Mouse (Mus musculus): ENCODE measurements around the gene Sik1. TPM values are rescaled to one million over a fixed set of nuclear protein-coding genes. Genes with fewer than 3 reads are reported as not detected.

Sik1 gene
- polyA plus RNA-seq, 1 experiment from 2014 or later: 16.7 TPM

- ATAC-seq (ENCODE audit: low FRiP score): no peak
- WGBS: 89% methylated on average over 8 of the region's 8 CpGs
- no peak overlapping the region for H3K4me2 ChIP-seq
- H3K9ac ChIP-seq: no peak overlapping the region
- H3K36me3 ChIP-seq (replicated peaks): no peaks in the 10 kb centered on the region
- no peaks in the 10 kb centered on the region for H3K27me3 ChIP-seq
- peaks cover 35% of the 10 kb centered on the region for H3K4me1 ChIP-seq
- no peak overlapping the region for H3K4me3 ChIP-seq (replicated peaks)
- no peak overlapping the region for H3K27ac ChIP-seq
- H3K9me3 ChIP-seq: no peaks in the 10 kb centered on the region
Observed at GRCm38 (mm10) chr17:31873185-31873870, 17.7 kb upstream of the Sik1 start.

- Histone ChIP-seq H3K9ac (no peak overlapping the region), H3K4me3 (replicated peaks) (no peak overlapping the region), H3K4me2 (no peak overlapping the region), H3K27me3 (no peaks in the 10 kb centered on the region), H3K36me3 (replicated peaks) (no peaks in the 10 kb centered on the region), H3K9me3 (no peaks in the 10 kb centered on the region), H3K4me1 (peaks cover 32% of the 10 kb centered on the region), H3K27ac (no peak overlapping the region)
- 84% methylated on average over 7 of the region's 7 CpGs for WGBS
- no peak for ATAC-seq (ENCODE audit: low FRiP score)
Observed at GRCm38 (mm10) chr17:31872826-31873165, 17.2 kb upstream of the Sik1 start.

- ATAC-seq (ENCODE audit: low FRiP score): no peak
- H3K36me3 ChIP-seq (replicated peaks): no peaks in the 10 kb centered on the region
- no peaks in the 10 kb centered on the region for H3K27me3 ChIP-seq
- peaks cover 26% of the 10 kb centered on the region for H3K4me1 ChIP-seq
- no peak overlapping the region for H3K4me2 ChIP-seq
- H3K27ac ChIP-seq: no peak overlapping the region
- whole genome bisulfite sequencing: 84% methylated on average over 14 of the region's 14 CpGs
- no peak overlapping the region for H3K9ac ChIP-seq
- H3K4me3 ChIP-seq (replicated peaks): no peak overlapping the region
- no peaks in the 10 kb centered on the region for H3K9me3 ChIP-seq
Observed at GRCm38 (mm10) chr17:31871968-31872825, 16.6 kb upstream of the Sik1 start.

GRCm38 (mm10) chr17:31870931-31871421 lies 15.4 kb upstream of the Sik1 start:
- no peak for ATAC-seq (ENCODE audit: low FRiP score)
- Histone ChIP-seq H3K36me3 (replicated peaks) (no peaks in the 10 kb centered on the region), H3K9me3 (no peaks in the 10 kb centered on the region), H3K27me3 (no peaks in the 10 kb centered on the region), H3K27ac (no peak overlapping the region), H3K4me1 (peaks cover 16% of the 10 kb centered on the region), H3K4me2 (no peak overlapping the region), H3K9ac (no peak overlapping the region), H3K4me3 (replicated peaks) (no peak overlapping the region)
- 27% methylated on average over 13 of the region's 13 CpGs for WGBS

GRCm38 (mm10) chr17:31870446-31870845 lies 14.8 kb upstream of the Sik1 start:
- no peak overlapping the region for H3K27ac ChIP-seq
- H3K27me3 ChIP-seq: no peaks in the 10 kb centered on the region
- peaks cover 16% of the 10 kb centered on the region for H3K4me1 ChIP-seq
- WGBS: 84% methylated on average over 9 of the region's 9 CpGs
- ATAC-seq (ENCODE audit: low FRiP score): no peak
- no peak overlapping the region for H3K4me3 ChIP-seq (replicated peaks)
- H3K9ac ChIP-seq: no peak overlapping the region
- no peaks in the 10 kb centered on the region for H3K9me3 ChIP-seq
- no peaks in the 10 kb centered on the region for H3K36me3 ChIP-seq (replicated peaks)
- no peak overlapping the region for H3K4me2 ChIP-seq

- WGBS: 92% methylated on average over 4 of the region's 4 CpGs
- no peaks in the 10 kb centered on the region for H3K36me3 ChIP-seq (replicated peaks)
- no peaks in the 10 kb centered on the region for H3K27me3 ChIP-seq
- ATAC-seq (ENCODE audit: low FRiP score): no peak
- no peaks in the 10 kb centered on the region for H3K9me3 ChIP-seq
- H3K9ac ChIP-seq: no peak overlapping the region
- H3K4me2 ChIP-seq: no peak overlapping the region
- H3K27ac ChIP-seq: no peak overlapping the region
- peaks cover 7% of the 10 kb centered on the region for H3K4me1 ChIP-seq
- H3K4me3 ChIP-seq (replicated peaks): no peak overlapping the region
Observed at GRCm38 (mm10) chr17:31868076-31868475, 12.5 kb upstream of the Sik1 start.

- H3K9ac ChIP-seq: no peak overlapping the region
- no peak for ATAC-seq (ENCODE audit: low FRiP score)
- no peaks in the 10 kb centered on the region for H3K36me3 ChIP-seq (replicated peaks)
- H3K4me2 ChIP-seq: no peak overlapping the region
- H3K9me3 ChIP-seq: no peaks in the 10 kb centered on the region
- WGBS: 97% methylated on average over 7 of the region's 7 CpGs
- no peaks in the 10 kb centered on the region for H3K27me3 ChIP-seq
- no peak overlapping the region for H3K4me3 ChIP-seq (replicated peaks)
- no peak overlapping the region for H3K27ac ChIP-seq
- peaks cover 7% of the 10 kb centered on the region for H3K4me1 ChIP-seq
Observed at GRCm38 (mm10) chr17:31867061-31867460, 11.5 kb upstream of the Sik1 start.

- no peak for ATAC-seq (ENCODE audit: low FRiP score)
- Histone ChIP-seq H3K9me3 (no peaks in the 10 kb centered on the region), H3K4me1 (no peaks in the 10 kb centered on the region), H3K36me3 (replicated peaks) (no peaks in the 10 kb centered on the region), H3K4me3 (replicated peaks) (no peak overlapping the region), H3K9ac (no peak overlapping the region), H3K4me2 (no peak overlapping the region), H3K27me3 (no peaks in the 10 kb centered on the region), H3K27ac (no peak overlapping the region)
- WGBS: 80% methylated on average over 7 of the region's 7 CpGs
Observed at GRCm38 (mm10) chr17:31865636-31866035, 10.0 kb upstream of the Sik1 start.

GRCm38 (mm10) chr17:31864666-31865450 lies 9.3 kb upstream of the Sik1 start:
- Histone ChIP-seq H3K27me3 (no peaks in the 10 kb centered on the region), H3K9ac (no peak overlapping the region), H3K36me3 (replicated peaks) (no peaks in the 10 kb centered on the region), H3K4me1 (no peaks in the 10 kb centered on the region), H3K9me3 (no peaks in the 10 kb centered on the region), H3K27ac (no peak overlapping the region), H3K4me3 (replicated peaks) (no peak overlapping the region), H3K4me2 (no peak overlapping the region)
- no peak for ATAC-seq (ENCODE audit: low FRiP score)
- 81% methylated on average over 11 of the region's 11 CpGs for WGBS

- H3K36me3 ChIP-seq (replicated peaks): no peaks in the 10 kb centered on the region
- 82% methylated on average over 10 of the region's 10 CpGs for WGBS
- ATAC-seq (ENCODE audit: low FRiP score): no peak
- no peak overlapping the region for H3K4me2 ChIP-seq
- H3K9ac ChIP-seq: no peak overlapping the region
- H3K27me3 ChIP-seq: no peaks in the 10 kb centered on the region
- H3K27ac ChIP-seq: no peak overlapping the region
- no peaks in the 10 kb centered on the region for H3K9me3 ChIP-seq
- no peaks in the 10 kb centered on the region for H3K4me1 ChIP-seq
- no peak overlapping the region for H3K4me3 ChIP-seq (replicated peaks)
Observed at GRCm38 (mm10) chr17:31863151-31863815, 7.7 kb upstream of the Sik1 start.

- H3K9ac ChIP-seq: no peak overlapping the region
- H3K4me2 ChIP-seq: no peak overlapping the region
- H3K27me3 ChIP-seq: no peaks in the 10 kb centered on the region
- H3K9me3 ChIP-seq: no peaks in the 10 kb centered on the region
- no peaks in the 10 kb centered on the region for H3K36me3 ChIP-seq (replicated peaks)
- no peak for ATAC-seq (ENCODE audit: low FRiP score)
- H3K27ac ChIP-seq: no peak overlapping the region
- H3K4me1 ChIP-seq: no peaks in the 10 kb centered on the region; the same call in 1 of the 2 replicates
- WGBS: 88% methylated on average over 6 of the region's 6 CpGs
- H3K4me3 ChIP-seq (replicated peaks): no peak overlapping the region
Observed at GRCm38 (mm10) chr17:31862136-31862535, 6.5 kb upstream of the Sik1 start.

GRCm38 (mm10) chr17:31861661-31862060 lies 6.1 kb upstream of the Sik1 start:
- Histone ChIP-seq H3K27ac (no peak overlapping the region), H3K4me3 (replicated peaks) (no peak overlapping the region), H3K9me3 (no peaks in the 10 kb centered on the region), H3K36me3 (replicated peaks) (no peaks in the 10 kb centered on the region), H3K9ac (no peak overlapping the region), H3K4me1 (peaks cover 4% of the 10 kb centered on the region), H3K4me2 (no peak overlapping the region), H3K27me3 (no peaks in the 10 kb centered on the region)
- 90% methylated on average over 5 of the region's 5 CpGs for WGBS
- ATAC-seq (ENCODE audit: low FRiP score): no peak

All from forebrain, embryonic 12.5 days (tissue).